Mouse (Mus musculus) bone marrow, adult 2 months (tissue): ENCODE measurements around the gene Cxcl16.

Source experiments
- CTCF ChIP-seq: fragments of 200-500 bp; IDR thresholded peaks from 2 replicates; pipeline ENCODE4 v1.5.1; 2011; ENCODE audit warnings: low read length, control low read depth; ENCODE audit not compliant: control insufficient read depth, insufficient read depth
- POLR2A ChIP-seq: fragments of 200-500 bp; IDR thresholded peaks from 2 replicates; pipeline ENCODE4 v1.6.1; 2011; ENCODE audit warnings: low read depth, mild to moderate bottlenecking, control low read depth, low read length, borderline replicate concordance; ENCODE audit not compliant: control insufficient read depth

DNA sequence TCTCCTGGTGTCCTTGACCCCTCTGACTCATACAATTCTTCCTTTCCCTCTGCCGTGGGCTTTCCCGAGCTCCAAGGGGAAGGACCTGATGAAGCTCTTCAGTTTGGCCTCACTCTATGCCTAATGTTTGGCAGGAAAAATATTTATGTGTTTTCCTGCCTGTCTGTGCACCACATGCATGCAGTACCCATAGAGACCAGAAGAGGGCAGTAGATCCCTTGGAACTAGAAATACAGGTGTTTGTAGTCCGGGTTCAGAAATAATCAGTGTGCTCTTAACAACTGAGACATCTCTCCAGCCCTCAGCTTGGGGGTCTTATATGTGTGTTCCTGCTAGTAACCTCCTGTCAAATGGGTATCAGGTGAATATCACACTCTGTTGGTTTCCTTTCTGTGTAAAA lies 45.8 kb downstream of the Cxcl16 start:
- TF ChIP-seq CTCF, result peak; percentile 32; the same call in 1 of the 2 replicates
- no peak for TF ChIP-seq POLR2A
